Mouse (Mus musculus): ENCODE data around the gene St8sia4.

DNA sequence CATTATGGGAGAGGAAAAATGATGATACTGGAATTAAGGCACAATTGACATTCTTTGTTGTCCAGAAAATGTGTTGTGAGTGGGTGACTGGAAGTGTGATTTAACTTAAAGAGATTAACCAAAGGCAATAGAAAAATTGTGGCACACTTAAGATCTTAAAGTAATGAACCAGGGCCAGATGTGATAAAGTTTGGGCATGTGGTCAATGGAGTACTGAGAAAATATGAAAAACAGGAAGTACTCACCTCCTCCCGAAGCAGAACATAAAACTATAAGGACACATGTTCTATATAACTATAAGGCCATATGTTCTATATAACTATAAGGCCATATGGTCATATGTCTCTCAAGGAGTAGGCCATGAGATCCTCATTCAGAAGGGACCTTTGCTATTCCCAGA lies 96.3 kb downstream of the St8sia4 start:
- TF ChIP-seq CTCF (IDR thresholded peaks at IDR 0.05; ENCODE audit: control insufficient read depth, insufficient read depth, insufficient read length): no peak
- TF ChIP-seq CEBPB (IDR thresholded peaks at IDR 0.05; ENCODE audit: low read depth): no peak

Data from C2C12 (cell line).